Mouse (Mus musculus) kidney, postnatal 10 days (tissue): ENCODE results near the gene Scn8a.

Source experiments
- DNase-seq: peaks from one replicate; pipeline ENCODE4 v3.0.0; 2021; ENCODE audit warnings: mixed read lengths

The Scn8a gene

DNA sequence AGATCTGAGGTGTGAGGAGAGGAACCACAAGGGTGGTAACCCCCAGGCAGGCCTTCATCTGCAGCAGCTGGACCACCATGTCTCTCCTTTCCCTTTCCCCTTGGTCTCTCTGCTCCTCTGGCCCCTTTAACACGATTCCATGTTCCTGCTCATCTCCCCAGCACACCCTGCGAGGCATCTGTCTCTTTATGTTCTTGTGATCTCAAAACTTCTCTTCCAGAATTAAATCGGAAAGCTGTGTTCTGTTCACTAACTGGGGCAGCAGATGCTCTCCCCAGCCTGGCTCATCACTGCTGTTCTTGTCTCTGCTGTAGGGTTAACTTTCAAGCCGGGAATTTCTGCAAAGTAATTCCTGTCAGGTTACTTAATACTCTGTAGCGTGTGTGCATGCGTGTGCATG is 91.3 kb downstream of the Scn8a start:
- DNase-seq = no peak

DNA sequence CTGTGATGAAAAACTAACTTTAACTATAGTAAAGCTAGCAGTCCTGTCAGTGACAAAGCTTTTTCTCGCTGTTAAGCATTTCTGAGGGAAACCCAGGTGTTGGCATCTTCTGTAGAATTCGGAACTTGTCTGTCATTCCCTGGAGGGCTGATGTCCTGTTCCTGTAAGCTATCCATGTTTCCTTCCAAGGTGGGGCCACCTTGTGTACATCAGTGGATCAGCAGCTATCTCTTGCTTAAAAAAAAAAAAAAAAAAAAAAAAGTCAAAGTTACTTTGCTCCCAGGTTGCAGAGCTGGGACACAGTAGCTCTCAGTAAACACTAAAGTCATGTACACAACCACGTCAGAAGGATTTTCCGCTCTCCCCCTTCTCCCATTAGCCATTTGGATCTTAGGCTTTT is 91.9 kb downstream of the Scn8a start:
- no peak for DNase-seq

DNA sequence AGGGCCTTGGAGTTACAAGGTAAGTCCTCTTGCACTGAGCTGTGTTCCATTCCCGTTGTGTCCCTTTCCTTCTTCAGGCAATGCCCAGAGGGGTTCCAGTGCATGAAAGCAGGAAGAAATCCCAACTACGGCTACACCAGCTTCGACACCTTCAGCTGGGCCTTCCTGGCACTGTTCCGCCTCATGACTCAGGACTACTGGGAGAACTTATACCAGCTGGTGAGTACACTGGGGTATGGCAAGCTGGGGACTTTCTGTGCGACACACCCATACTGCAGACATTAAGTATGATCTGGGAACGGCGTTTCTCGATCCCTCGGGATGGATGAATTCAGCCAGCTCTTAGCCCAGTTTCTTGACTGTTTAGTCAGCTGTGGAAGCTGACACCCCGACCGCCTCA is 101.8 kb downstream of the Scn8a start:
- DNase-seq = no peak

DNA sequence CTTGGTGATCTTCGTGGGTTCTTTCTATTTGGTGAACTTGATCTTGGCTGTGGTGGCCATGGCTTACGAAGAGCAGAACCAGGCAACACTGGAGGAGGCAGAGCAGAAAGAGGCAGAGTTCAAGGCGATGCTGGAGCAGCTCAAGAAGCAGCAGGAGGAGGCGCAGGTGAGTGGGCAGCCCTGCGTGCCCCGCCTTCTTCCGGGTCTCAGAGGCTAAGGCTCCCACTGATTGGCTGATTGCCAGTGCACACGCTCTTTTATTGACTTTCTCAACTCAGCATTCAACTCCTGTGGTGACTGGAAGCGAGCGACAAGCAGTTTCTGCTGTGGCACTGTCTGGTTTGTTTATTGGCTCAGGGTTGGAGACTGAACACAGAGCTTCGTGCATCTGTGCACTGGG is 103.1 kb downstream of the Scn8a start:
- peak; percentile 35 for DNase-seq

DNA sequence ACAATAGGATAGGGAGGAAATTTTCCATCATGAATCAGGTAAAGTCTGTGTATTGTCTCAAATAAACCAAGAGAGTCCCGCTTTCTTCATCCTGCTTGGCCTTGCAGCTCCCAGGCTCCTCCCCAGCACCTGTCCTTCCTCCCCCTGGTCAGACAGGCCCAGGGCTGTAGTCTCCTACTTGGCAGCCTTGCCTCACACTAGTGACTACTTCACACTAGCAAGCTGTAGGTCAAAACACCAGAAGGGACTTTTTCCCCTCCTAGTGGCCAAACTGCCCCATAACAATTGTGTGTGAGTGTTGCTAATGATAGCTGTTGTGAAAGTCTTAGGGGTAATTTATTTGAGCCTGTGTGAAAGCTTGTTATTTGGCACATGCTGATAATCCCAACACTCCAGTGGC is 105.0 kb downstream of the Scn8a start:
- DNase-seq = peak; percentile 21

DNA sequence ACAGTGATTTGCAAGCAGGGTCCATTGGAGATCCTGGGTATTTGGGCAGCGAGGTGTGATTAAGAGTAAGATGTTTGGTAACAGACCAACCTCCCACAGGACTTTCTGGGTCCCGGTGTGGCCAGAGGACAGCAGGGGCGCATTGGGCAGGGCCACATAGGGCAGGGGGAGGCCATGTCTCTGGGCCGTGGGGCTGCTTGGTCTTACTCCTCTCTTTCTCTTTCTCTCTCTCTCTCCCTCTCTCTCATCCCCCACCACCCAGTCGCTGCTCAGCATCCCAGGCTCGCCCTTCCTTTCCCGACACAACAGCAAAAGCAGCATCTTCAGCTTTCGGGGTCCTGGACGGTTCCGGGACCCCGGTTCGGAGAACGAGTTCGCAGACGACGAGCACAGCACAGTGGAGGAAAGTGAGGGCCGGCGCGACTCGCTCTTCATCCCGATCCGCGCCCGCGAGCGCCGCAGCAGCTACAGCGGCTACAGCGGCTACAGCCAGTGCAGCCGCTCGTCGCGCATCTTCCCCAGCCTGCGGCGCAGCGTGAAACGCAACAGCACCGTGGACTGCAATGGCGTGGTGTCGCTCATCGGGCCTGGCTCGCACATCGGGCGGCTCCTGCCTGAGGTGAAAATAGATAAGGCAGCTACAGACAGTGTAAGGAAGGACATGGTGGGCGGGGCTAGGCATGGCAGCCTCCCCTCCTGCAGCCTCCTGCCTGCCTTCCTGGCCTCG is 113.9 kb downstream of the Scn8a start:
- DNase-seq = peak; percentile 72

DNA sequence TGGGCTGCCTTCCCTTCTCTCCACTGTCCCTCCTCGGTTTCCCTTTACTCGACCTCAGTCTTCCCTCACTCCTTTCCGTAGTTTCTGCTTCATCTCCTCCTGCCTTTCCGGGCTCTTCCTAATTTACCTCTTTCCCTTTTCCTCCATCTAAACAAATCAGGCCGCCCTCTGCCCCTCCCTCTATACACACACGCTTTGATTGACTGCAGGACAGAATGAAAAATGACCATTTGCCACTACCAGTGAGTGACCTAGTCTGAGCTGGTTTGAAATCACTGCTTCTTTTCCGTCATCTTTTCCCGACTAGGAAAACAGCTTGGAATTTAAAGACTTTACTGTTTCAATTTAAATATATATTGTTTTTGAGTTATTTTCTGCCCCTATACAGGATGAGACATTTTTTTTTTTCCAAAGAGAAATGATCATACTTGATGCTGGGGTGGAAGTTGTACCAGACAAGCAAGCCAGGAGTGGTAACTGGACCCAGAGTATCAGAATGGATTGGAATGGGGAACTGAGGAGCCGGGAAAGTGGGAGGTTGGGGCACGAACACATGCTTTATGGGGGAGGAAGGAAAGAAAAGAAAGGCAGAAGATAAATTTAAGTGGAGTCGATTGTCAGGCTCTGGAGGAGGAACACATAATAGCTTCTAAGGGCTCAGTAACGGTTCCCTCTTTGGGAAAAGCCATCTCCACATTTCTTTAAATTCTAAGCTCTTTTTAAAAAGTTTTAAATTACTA is 114.7 kb downstream of the Scn8a start:
- no peak for DNase-seq

DNA sequence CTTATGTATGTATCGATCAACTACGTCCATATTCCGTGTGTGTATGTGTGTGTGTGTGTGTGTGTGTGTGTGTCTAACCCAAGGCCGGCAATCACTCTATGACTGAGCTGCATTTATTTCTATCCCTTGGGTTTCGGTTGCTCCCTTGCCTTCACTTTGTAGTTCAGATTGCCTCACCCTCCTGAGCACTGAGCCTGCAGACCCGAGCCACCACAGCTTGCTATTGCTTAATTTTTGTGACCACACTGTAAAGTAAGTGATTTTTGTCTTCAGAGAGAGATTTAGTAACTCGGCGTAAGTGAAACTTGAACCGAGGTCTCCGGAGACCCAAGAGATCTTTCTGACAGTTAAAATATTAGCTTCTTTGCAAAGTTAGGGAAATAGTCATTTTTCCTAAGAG is 116.8 kb downstream of the Scn8a start:
- no peak for DNase-seq

DNA sequence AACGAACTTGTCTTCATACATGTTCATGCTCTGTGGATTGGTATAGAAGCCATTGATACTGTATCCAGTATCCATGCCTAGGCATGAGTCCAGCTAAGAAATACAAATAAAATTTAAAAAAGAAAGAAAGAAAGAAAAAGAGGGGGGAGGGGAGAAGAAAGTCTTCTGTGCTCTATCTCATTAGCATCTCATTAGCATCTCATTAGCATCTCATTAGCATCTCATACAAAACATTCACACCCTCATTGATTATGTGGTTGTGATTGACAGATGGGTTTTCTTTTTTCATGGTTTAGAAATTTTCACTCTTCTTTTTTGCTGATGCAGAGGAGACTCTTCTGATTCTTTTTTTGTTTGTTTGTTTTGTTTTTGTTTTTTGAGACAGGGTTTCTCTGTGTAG is 117.4 kb downstream of the Scn8a start:
- no peak for DNase-seq

DNA sequence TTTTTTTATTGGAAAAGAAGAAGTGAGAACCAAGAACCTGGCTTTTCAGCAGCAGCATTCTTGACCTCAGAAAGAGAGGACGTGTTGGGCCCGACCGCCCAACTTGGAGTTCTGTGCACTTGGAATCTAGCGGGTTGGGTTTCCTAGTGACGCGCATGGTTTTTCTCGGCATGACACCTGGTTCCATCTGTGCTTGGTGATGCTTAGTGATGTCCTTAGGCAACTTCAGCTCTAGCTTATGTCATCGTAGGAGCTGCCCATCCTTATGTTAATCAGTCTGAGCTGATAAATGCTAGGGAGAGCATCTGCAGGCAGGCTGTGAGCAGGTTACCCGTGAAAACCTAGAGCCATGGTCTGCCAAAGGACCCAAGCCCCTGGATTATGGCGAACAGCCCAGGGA is 120.6 kb downstream of the Scn8a start:
- no peak for DNase-seq

DNA sequence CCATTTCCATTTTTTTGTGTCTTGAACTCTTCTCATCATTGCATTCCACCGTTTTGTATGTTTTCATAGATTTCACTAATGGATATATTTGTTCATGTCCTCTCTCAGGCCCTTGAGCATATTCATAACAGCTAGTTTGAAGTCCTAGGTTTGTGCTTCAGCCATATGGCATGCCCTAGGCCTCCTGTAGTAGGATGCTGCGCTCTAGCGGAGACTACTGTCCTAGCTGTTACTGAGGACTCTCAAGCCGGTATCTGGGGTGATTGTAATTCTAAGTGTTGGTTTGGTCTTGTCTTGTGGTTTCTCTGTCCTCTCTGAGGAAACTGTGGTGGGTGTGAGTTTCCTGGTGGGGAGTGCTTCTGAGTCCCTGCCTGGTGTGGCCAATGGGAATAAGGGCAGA is 127.4 kb downstream of the Scn8a start:
- DNase-seq = peak; percentile 68

DNA sequence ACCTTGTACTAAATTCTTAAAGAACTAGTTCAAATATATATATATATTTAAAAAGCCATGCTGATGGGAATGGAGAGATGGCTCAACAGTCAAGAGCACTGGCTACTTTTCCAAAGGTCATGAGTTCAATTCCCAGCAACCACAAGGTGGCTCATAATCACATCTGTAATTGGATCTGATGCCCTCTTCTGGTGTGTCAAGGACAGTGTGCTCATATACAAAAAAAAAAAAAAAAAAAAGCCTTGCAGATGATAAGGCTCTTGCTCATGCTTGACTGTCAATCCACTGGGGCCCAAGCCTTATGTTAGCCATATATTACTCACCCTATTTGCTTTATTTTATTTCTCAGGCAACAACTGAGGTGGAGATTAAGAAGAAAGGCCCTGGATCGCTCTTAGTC is 132.0 kb downstream of the Scn8a start:
- no peak for DNase-seq

DNA sequence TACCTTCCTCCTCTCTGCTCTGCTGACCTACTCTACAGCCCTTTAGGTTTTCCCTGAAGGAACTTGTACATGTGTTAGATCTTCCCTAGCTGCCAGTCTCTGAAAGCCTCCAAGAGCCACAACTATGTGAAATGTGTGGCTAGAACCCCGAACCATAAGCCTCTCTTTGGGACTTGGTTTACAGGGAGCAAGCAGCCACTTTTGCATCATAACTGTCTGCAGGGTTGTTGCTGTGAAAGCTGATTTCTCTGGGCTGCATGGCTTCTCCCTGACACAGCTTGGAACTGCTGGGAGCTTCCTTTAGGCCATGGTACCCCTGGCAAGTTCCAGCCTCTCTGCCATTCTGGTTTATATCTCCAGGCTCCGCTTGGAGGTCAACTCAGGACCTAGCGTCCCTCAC is 132.8 kb downstream of the Scn8a start:
- no peak for DNase-seq

DNA sequence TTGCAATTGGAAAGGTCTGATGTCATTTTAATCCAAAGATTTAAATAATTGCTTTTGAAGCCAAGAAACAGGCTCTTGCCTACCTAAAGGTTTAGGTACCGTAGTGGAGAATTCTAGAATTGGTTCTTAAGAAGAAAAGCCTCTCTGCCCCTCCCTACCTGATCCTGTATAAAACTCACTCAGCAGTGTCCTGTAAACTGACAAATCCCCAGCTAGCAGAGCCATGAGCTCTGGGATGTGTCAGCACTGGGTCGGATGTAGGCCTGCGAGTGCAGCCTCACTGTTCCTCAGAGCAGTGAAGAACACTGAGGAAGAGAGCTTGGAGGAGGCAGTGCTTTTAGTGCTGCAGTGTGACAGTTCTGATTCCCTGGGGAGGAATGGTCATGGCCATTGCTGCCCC is 134.9 kb downstream of the Scn8a start:
- no peak for DNase-seq

DNA sequence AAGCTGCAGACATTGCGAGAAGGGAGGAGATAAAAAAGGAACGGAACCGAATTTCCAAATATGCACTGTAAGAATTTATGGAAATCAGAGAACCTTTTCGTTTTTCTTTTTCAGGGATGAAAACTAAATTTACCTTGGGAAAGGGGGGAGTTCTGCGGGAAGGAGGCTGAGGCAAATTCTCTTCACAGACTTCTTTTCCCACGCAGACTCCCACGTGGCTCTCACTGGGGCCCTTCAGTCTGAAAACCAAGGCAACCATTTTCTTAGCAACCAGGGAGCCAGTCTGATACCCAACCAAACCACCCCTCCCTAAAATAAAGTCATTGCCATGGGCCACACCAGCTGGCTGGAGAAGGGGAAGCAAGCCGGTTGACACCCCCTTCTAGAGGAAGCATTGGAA is 136.1 kb downstream of the Scn8a start:
- no peak for DNase-seq

DNA sequence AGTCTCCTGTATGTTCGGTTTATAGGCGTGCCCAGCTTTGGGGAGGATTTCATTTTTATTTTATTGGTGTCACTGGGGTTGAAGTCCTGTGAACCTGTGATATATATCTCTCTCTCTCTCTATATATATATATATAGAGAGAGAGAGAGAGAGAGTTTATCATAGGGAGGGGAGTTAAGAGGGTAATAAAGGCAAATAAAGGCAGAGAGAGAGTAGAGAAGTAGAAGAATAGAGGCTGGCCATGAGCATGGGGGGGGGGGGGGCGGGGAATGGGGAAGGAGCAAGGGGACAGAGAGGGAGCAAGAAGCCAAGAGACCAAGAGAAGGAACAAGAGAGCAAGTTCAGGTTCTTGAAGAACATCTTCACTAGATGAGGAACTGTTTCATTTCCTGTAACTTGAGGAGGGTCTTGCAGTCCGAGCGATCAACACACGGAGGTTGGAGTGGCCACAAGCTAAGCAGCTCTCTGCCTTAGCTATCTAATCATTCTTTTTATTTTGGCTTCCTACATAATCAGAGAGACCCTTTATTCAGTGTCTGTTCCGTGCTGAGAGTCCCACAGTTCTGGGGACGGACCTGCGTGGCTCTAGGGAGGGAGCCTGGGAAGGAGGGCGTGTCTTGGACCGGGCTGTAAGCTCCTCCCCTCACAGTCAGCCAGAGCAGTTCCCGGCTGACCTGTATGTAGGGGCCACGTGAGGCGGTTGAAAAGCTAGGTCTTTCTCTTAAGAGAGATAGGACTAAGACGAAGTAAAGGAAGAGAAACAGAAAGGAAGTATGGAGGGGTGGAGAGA is 136.8 kb downstream of the Scn8a start:
- peak; percentile 72 for DNase-seq

DNA sequence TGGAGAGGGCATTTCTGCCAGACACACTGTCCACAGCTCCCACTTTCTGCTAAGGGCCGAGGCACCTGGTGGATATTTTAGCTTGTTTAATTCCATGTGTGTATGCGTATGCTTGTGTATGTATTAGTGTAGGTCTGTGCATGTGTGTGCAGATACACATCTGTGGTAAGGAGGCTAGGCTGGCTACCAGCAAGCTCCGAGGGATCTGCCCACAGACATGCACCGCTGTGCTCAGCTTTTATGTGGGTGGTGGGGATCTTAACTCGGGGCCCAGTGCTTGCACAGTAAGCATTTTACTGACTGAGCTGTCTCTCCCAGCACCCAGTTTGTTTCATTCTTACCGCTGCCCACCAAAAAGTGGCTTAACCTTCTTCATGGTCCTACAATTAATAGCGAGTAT is 137.6 kb downstream of the Scn8a start:
- DNase-seq = no peak

DNA sequence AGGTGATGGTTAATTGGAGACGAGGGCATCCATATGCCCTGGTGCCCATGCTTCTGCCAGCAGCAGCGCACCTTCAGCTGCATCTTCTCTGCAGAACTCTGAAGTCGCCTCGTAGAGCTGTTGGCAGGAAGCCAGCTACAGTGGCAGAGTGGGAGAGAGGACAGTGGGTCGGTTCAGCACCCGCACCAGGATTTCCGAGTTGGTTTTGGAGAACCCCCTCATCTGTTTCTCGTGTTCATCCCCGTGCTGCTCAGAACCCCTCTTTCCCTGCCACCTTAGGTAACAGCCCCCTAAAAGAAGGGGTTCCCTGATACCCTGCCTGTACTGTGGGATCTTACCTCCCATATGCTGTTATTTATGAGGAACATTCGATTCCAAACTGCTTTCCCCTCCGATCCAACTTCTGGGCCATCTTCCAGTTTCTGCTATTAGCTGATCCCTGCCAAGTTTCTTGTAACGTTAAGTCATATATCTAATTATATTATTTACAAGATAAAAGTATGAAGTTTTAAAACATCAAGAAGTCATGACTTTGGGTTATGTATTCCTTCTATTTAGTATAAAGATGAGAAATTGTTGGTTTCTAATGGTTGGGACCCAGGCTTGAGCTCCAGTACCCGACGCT is 138.8 kb downstream of the Scn8a start:
- DNase-seq = peak; percentile 42

DNA sequence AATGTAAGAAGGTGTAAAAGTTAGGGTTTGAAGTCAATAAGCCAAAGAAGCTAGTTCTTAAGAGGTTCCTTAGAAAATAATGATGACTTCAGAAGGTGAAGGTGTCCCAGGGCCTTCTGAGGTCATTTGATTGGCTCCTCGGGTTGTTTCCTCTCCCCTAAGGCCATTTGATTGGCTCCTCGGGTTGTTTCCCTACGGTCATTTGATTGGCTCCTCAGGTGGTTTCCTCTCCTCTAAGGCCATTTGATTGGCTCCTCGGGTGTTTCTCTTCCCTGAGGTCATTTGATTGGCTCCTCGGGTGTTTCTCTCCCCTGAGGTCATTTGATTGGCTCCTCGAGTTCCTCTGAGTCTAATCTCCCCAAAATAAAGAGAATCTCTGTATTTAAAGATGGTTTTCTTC is 141.7 kb downstream of the Scn8a start:
- DNase-seq = no peak

DNA sequence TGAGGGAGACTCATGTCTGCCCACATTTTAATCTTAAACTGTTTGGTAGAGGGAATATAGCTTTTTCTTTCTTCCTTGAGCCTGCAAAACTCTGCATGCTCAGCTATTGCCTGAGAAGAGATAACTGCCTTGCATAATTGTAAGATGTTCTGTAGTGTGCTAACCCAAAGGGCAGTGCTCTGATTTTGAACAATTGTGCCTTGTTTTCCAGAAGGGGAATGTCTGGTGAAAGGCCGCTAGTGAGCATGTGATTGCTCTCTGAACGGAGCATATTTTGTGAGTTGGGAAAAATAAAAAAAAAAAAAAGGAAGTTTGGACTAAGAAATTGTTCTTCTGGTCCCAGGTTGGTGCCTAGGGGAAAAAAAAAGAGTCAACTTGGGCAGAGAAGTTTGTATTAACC is 159.3 kb downstream of the Scn8a start:
- no peak for DNase-seq

DNA sequence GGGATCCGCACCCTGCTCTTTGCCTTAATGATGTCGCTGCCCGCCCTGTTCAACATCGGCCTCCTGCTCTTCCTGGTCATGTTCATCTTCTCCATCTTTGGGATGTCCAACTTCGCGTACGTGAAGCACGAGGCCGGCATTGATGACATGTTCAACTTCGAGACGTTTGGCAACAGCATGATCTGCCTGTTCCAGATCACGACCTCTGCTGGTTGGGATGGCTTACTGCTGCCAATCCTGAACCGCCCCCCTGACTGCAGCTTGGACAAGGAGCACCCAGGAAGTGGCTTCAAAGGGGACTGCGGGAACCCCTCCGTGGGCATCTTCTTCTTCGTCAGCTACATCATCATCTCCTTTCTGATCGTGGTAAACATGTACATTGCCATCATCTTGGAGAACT is 170.0 kb downstream of the Scn8a start:
- peak; percentile 40 for DNase-seq

DNA sequence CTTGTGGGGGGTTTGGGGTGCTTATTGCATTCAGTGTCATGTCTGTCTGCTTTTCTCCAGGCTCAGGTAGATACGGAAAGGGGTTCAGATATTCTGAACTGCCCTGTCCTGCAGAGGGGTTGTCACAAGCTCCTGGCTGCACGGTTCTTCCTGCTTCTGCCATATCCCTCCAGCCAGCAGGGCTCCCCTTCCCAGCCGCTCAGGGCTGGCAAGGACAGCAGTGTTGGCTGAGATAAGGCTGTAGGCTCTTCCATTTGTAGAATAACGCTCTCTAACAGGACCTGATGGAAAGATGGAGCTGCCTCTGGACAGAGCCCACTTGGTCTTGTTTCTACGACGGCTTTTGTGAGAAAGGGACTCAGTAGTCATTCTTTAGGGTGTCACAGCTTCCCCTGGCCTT is 172.3 kb downstream of the Scn8a start:
- DNase-seq = no peak

DNA sequence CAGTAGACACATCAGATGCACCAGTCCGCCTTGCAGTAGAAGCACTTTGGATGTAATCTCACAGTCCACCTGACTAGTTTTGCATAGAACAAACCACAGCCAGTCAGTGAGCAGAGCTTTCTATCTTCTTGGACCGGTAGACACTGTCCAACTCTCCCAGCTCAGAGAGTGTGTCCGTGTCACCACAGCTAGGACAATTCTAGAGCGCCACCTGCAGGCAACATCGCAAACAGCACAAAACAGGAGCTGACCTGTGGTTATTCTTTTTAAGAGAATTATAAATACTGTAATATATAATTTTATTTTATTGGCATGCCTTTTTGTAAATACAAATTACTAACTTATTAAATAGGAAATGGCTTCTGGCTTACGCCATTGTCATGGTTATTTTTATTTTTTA is 173.0 kb downstream of the Scn8a start:
- peak; percentile 84 for DNase-seq

DNA sequence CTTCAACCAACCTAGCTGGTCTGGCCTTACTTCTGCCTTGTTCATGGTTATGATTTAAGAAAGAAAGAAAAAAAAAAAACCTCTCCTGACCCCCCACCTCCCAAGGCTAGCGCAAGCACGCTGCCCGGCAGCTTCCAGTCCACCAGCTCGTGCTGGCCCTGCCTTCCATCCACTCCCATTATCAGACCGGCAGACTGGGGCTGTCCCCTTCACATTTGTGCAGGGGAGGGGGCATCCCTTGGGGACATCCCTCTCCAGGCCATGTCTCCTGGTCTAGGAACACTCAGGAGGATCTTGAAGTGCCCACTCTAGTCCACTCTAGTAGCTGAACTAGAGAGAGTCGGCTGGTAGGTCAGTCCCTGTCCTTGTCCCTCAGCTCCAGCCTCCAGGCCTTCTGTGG is 174.9 kb downstream of the Scn8a start:
- DNase-seq = no peak
